Mouse (Mus musculus): ENCODE measurements around the gene Dnajc13. TPM values are rescaled to one million over a fixed set of nuclear protein-coding genes. Genes with fewer than 3 reads are reported as not detected.

Gene Dnajc13
- total and polyA plus RNA-seq, 3 experiments: 24.1 to 59.0 (median 31.1) TPM

- no peaks in the 10 kb centered on the region for H3K79me2 ChIP-seq (ENCODE audit: control insufficient read depth, insufficient read depth, low read length, poor library complexity)
- H3K36me3 ChIP-seq (ENCODE audit: control insufficient read depth in 1 of 2, insufficient read depth in 2 of 2, low read length in 2 of 2): no peaks in the 10 kb centered on the region
- no peaks in the 10 kb centered on the region; a peak in 1 of 4 replicates for H3K27me3 ChIP-seq (ENCODE audit: control insufficient read depth in 1 of 2, insufficient read depth in 2 of 2, low read length in 2 of 2)
- no peaks in the 10 kb centered on the region for H3K9me3 ChIP-seq (replicated peaks; ENCODE audit: insufficient read depth, low read length)
- no peak within 1 kb of the TSS for H3K4me3 ChIP-seq (ENCODE audit: control insufficient read depth in 1 of 2, insufficient read depth in 1 of 2, low read depth in 2 of 2, low read length in 2 of 2)
- DNase-seq (ENCODE audit: low read depth, low spot score): no peak
- no peak within 1 kb of the TSS for H3K9ac ChIP-seq (ENCODE audit: control insufficient read depth, low read depth, low read length, poor library complexity, severe bottlenecking)
- H3K27ac ChIP-seq (ENCODE audit: control insufficient read depth, low read depth, low read length): no peak within 1 kb of the TSS
- H3K4me1 ChIP-seq (ENCODE audit: control insufficient read depth in 1 of 2, insufficient read depth in 2 of 2, low read length in 2 of 2): no peaks in the 10 kb centered on the region
- TF ChIP-seq MAZ (IDR thresholded peaks at IDR 0.05; ENCODE audit: low read depth, low read length): no peak
- no peak for TF ChIP-seq TBP (IDR thresholded peaks at IDR 0.05; ENCODE audit: low read depth, low read length)
- no peak for TF ChIP-seq MEF2A (IDR thresholded peaks at IDR 0.05; ENCODE audit: extremely low read depth, insufficient replicate concordance, low read depth, low read length, poor library complexity, severe bottlenecking)
- no peak for TF ChIP-seq CHD1 (IDR thresholded peaks at IDR 0.05; ENCODE audit: low read depth, low read length)
Observed at GRCm38 (mm10) chr9:104126833-104127232, 135.9 kb downstream of the Dnajc13 start, which contains the start of gene Ackr4. Gene Ackr4, minus strand, starts transcription at chr9:104126933.

- DNase-seq (ENCODE audit: low read depth, low spot score): no peak
- Histone ChIP-seq H3K36me3 (ENCODE audit: control insufficient read depth in 1 of 2, insufficient read depth in 2 of 2, low read length in 2 of 2) (no peaks in the 10 kb centered on the region), H3K4me3 (ENCODE audit: control insufficient read depth in 1 of 2, insufficient read depth in 1 of 2, low read depth in 2 of 2, low read length in 2 of 2) (no peak overlapping the region), H3K9me3 (replicated peaks; ENCODE audit: insufficient read depth, low read length) (no peaks in the 10 kb centered on the region), H3K27ac (ENCODE audit: control insufficient read depth, low read depth, low read length) (no peak overlapping the region), H3K79me2 (ENCODE audit: control insufficient read depth, insufficient read depth, low read length, poor library complexity) (no peaks in the 10 kb centered on the region), H3K9ac (ENCODE audit: control insufficient read depth, low read depth, low read length, poor library complexity, severe bottlenecking) (no peak overlapping the region), H3K4me1 (ENCODE audit: control insufficient read depth in 1 of 2, insufficient read depth in 2 of 2, low read length in 2 of 2) (no peaks in the 10 kb centered on the region), H3K27me3 (ENCODE audit: control insufficient read depth in 1 of 2, insufficient read depth in 2 of 2, low read length in 2 of 2) (no peaks in the 10 kb centered on the region)
- TF ChIP-seq HCFC1 (IDR thresholded peaks at IDR 0.05; ENCODE audit: low read depth, low read length) (no peak), USF1 (IDR thresholded peaks at IDR 0.05; ENCODE audit: low read depth, low read length) (no peak), ZC3H11A (IDR thresholded peaks at IDR 0.05; ENCODE audit: low read depth, low read length) (no peak), BHLHE40 (IDR thresholded peaks at IDR 0.05; ENCODE audit: borderline replicate concordance, low read depth, low read length) (no peak), ETS1 (IDR thresholded peaks at IDR 0.05; ENCODE audit: low read depth, low read length) (no peak), GABPA (IDR thresholded peaks at IDR 0.05; ENCODE audit: low read depth, low read length) (no peak), MEF2A (IDR thresholded peaks at IDR 0.05; ENCODE audit: extremely low read depth, insufficient replicate concordance, low read depth, low read length, poor library complexity, severe bottlenecking) (no peak), MAFK (IDR thresholded peaks at IDR 0.05; ENCODE audit: borderline replicate concordance, low read depth, low read length) (no peak), MAX (IDR thresholded peaks at IDR 0.05; ENCODE audit: low read length) (no peak), RCOR1 (IDR thresholded peaks at IDR 0.05; ENCODE audit: low read depth, low read length) (no peak), GATA1 (IDR thresholded peaks at IDR 0.05; ENCODE audit: low read depth, low read length) (no peak), MAZ (IDR thresholded peaks at IDR 0.05; ENCODE audit: low read depth, low read length) (no peak), E2F4 (IDR thresholded peaks at IDR 0.05; ENCODE audit: borderline replicate concordance, low read depth, low read length) (no peak), JUND (IDR thresholded peaks at IDR 0.05; ENCODE audit: low read depth, low read length) (no peak), ZMIZ1 (IDR thresholded peaks at IDR 0.05; ENCODE audit: low read depth, low read length) (no peak), CHD1 (IDR thresholded peaks at IDR 0.05; ENCODE audit: low read depth, low read length) (no peak), TCF12 (IDR thresholded peaks at IDR 0.05; ENCODE audit: low read depth, low read length) (no peak), TBP (IDR thresholded peaks at IDR 0.05; ENCODE audit: low read depth, low read length) (no peak), MYB (IDR thresholded peaks at IDR 0.05; ENCODE audit: low read depth, low read length) (no peak)
Observed at GRCm38 (mm10) chr9:104123622-104124021, 139.1 kb downstream of the Dnajc13 start.
